Mouse (Mus musculus) adrenal gland, adult (tissue): ENCODE data around the gene Olfr503.
"Not testable (repeated sequence)": the region's sequence is repeated elsewhere in the genome, so short reads cannot be mapped to it uniquely, and the experiment has no call there.

Experiments
- DNase-seq, 2 experiments: peaks; one replicate each; pipeline ENCODE4 v3.0.0; 2022 to 2023; ENCODE audit warnings: low spot score in 1 of 2; ENCODE audit not compliant: inconsistent age in 2 of 2

Olfr503 gene

GRCm38 (mm10) chr7:108544227-108544626, at the start of gene Olfr503:
Gene Olfr503, plus strand, starts transcription at chr7:108544527.
- not testable (repeated sequence) for DNase-seq

- no peak for DNase-seq
These were observed 19.4 kb upstream of the Olfr503 start, which contains the start of gene Olfr502 for GRCm38 (mm10) chr7:108524965-108525364. Gene Olfr502, minus strand, starts transcription at chr7:108525065.

GRCm38 (mm10) chr7:108542416-108542815, 1.9 kb upstream of the Olfr503 start:
- DNase-seq: no peak

DNA sequence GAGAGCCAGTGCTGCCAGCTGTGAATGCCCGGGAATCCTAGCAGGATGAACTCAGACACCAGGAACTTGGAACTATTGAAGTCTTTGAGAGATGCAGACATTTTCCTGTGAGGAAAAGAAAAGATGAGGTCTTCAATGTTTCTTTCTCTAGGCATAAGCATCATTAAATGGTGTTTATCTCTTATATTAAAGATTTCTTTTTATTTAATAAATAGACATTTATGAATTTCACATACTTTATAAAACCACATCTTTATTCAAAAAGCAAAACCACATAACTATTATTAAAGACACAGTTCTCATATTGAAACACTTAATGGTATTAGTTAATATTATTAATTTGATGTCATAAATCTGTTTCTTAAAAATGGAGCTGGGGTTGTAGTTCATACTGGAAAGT, 21.4 kb downstream of the Olfr503 start, which contains the start of gene Olfr504:
Olfr504 (minus strand) TSS at position 101 of the 400 bp plus-strand sequence.
- no peak for DNase-seq

DNA sequence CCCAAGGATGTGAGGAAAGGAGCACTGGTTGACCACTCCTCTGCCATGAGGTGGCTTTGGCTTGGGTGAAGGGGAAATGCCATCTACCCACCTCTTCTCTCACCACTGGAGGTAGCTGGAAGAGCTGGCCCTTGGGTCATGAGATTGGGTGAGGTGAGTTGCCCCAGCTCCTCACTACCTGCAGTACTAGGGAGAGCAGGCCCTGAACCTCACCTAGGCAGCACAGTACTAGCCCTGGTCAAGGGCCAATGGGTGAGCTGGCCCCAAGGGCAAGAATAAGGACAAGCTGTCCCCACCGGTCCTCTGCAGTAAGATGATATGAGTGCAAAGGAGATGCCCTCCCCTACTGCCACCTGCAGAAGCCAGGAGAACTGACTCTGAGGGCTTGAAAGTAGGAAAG, 45.5 kb downstream of the Olfr503 start:
- no peak for DNase-seq
